Mouse (Mus musculus) yolk sac, embryonic 10.5 days (tissue): ENCODE data around the gene Tcte1.

Source experiments
- DNase-seq: peaks from one replicate; pipeline ENCODE4 v3.0.0-alpha.2; 2017; ENCODE audit warnings: low spot score

The Tcte1 gene

GRCm38 (mm10) chr17:45585725-45586448, 62.7 kb downstream of the Tcte1 start:
- DNase-seq: no peak

- no peak for DNase-seq
Observed at GRCm38 (mm10) chr17:45586449-45586837, 63.2 kb downstream of the Tcte1 start.

- no peak for DNase-seq
Observed at GRCm38 (mm10) chr17:45588370-45588769, 65.1 kb downstream of the Tcte1 start.

- DNase-seq: no peak
Observed at GRCm38 (mm10) chr17:45589236-45589635, 66.0 kb downstream of the Tcte1 start.

- DNase-seq: no peak
Observed at GRCm38 (mm10) chr17:45589844-45590243, 66.6 kb downstream of the Tcte1 start.

GRCm38 (mm10) chr17:45590410-45590809, 67.2 kb downstream of the Tcte1 start:
- DNase-seq: no peak

GRCm38 (mm10) chr17:45591701-45592605, 68.7 kb downstream of the Tcte1 start:
- no peak for DNase-seq
